Mouse (Mus musculus) kidney, postnatal 4 days (tissue): ENCODE data around the gene Adcy6.

Experiments
- DNase-seq, 2 experiments: peaks; one replicate each; pipeline ENCODE4 v3.0.0; 2021; ENCODE audit warnings: mixed read lengths in 2 of 2

The Adcy6 gene

DNA sequence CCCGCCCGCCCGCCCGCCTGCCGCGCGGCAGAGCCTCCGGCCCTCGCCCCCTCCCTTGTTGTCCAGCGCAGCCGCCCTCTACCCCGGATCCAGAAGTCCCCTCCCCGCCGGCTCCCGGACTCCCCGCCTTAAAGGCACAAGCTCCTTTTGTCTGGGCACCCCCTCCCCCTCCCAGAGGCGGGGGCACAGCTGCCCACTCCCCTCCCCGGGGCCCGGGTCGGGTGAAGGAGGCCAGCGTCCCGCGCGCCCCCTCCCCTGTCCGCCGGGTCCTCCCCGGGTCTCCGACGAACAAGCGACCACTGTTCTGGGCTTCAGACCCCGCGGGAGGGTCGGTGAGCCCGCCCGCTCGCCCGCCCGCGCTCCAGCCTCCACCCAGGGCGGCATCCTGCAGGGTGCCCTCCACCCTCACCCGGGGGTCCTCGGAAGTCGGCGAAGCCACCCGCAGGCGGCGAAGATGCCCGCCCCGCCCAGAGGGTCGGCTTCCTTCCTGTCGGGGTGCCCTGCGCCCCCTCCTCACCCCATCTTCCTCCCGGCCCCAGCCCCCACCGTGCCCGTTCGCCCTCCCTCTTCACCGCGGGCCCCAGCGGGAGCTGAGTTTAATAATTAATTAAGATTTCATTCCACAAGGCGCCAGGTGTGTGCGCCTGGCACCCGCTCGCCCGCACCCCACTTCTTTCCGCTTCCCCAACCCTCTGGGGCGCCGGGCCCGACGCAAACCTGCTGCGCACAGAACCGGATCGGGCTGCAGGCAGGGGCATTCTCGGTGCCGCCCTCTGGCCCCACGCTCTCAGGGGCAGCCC, at the start of gene Adcy6:
Adcy6 (minus strand) TSS at position 746 of the 800 bp plus-strand sequence.
- peak; percentile 88 to 94 for DNase-seq

DNA sequence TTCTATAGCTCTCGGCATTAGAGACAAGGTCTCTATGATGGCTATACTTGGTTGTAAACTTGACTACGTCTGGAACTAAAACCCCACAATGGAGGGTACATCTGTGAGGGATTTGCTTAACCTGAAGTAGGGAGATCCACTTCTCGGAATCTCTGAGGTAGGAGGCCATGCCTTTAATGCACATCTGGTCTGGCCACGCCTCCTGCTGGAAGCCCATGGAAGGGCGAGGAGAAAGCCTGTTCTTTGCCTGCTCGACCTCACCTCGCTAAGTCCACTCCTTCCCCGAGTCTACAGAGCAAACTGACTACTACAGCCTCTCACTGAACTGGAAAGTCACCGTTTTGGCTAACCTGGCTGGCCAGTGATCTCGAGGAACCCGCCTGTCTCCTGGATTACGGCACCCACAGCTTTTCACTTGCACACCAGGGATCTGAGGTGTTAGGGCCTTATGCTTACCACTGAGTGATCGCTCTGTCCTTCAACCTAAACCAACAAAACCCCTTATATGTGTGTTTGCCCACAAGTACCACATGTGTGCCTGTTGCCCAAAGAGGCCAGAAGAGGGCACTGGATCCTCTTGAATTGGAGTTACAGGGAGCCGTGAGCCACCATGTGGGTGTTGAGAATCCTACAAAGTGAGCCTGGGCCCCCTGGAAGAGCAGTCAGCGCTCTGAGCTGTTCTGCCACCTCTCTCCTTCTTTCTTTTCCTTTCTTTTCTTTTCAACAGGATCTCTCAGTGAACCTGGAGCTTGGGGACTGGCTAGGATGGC, 47.3 kb upstream of the Adcy6 start:
- DNase-seq = no peak

DNA sequence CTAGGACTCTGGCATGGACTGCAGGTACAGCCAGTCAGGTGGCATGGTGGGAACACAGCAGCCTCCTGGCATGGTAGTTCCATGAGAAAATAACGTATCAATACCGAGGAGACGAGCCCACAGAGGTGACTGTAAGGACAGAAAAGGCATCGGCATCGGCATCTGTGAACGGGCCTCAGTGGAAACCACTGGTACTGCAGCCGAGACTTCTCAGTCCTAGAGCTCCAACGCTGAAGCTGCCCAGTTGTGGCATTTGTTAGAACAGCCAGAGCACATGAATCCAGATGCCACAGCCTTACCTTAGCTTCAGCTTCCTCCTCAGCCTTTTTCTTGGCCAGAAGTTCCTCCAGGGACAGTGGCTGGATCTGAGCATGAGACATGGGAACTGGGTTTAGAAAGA, 42.3 kb upstream of the Adcy6 start:
- DNase-seq = no peak

DNA sequence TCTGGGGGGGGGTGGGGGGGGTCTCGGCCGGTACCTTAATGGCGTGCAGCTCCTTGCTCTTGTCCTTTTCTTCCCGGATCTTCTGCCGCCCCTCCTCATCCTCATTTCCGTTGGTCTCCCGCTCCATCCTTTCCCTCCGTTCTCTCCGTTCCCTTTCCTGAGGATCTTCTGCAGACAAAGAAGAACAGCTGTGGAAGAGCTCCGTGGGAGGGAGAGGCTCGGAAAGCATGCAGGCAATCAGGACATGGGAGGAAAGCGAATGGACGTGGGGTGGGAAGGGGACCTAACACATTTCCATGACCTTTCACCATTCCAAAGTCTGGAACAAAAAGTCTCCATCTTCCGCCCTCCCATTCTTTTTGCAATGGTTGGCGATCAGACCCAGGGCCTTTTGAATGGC, 41.6 kb upstream of the Adcy6 start:
- no peak for DNase-seq

DNA sequence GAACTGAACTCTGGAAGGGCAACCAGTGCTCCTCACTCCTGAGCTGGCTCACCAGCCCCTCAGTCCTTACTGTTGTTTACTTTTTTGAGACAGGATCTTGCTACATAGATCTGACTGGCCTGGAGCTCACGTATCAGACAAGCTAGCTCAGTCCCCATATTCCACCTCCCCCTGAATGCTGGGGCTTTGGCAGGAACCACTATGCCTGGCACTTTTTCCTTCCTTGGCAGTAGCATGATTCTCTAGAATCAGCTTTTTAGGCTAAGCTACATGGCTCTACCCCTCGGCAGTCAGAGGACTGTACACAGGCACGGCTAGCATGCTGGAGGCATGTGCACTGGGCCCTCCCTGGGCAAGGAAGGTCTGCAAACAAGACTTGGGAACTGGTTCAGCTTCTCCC, 38.2 kb upstream of the Adcy6 start:
- no peak for DNase-seq

DNA sequence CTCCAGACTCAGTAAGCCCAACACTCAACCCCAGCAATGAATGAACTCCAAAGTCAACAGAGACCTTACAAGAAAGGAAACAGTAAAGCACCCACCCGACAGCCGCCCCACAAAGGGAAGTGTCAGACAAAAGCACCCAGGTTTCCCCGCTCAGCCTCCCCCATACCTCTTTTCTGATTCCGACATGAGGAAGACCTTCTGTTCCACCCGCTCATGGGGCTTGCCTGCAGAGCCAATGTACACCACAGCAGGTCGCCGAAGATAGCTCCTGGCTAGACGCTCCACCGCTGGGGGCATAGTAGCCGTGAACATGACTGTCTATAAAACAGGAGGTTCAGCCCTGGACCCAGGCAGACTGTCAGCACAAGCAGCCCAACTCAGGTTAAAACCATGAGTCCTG, 37.4 kb upstream of the Adcy6 start:
- no peak for DNase-seq

DNA sequence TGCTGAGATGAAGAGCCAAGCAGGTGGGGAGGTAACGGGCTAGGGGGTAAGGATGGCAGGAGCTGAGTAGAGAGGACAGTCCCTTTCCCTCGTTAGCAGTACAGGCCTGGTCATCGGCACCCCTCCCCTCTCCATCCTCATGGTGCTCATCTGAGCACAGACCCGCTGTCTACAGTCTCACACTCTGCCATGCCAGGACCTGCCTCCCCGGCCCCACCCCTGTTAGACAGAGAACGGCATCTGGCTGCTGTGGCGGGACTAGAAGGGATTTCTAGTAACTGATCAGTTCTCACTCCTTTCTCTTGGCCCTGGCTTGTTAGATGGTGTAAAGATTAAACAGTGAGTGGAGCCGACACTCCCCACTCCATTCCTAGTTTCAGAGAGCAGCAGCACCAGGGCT, 36.9 kb upstream of the Adcy6 start:
- no peak for DNase-seq

DNA sequence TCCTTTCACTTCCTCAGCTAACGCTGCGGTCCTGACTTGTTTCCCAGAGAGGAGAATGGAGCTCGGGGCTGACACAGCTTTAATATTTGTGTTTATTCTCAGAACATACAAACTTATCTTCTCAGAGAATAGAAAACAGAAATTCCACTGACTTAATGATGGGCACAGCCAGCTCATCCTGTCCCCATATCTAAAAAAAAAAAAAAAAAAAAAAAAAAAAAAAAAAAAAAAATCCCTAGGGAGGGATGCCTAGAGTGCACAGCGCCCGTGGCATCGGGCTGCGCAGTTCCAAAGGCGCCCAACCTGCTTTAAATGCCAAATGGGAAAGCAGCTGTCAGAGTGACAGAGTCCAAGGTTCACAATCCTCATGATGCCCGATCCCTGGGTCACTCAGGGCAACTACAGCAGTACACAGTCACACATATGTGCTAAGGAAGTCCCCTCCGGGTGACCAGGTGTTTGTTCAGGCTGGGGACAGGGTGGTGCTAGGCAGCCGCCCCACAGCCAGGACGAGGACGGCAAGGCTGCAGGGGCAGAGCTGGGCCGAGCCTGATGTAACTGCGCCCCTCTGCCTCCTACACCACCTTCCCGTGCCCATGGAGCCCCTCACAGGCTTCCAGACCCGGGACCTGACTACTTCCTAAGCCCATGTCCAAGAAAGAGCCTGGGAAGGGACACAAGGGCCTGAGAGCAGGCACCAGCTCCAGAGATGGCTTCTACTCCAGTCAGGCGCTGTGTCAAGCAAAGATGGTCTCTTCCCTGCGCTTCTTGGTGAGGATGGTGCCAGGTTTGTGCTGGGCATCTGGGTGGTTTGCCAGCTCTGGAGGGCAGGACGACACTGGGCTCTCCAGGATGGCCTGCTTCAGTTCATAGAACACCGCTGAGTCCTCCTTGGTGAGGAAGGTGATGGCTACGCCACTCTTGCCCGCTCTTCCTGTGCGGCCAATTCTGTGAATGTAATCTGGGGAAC, 35.5 kb upstream of the Adcy6 start:
- no peak for DNase-seq

DNA sequence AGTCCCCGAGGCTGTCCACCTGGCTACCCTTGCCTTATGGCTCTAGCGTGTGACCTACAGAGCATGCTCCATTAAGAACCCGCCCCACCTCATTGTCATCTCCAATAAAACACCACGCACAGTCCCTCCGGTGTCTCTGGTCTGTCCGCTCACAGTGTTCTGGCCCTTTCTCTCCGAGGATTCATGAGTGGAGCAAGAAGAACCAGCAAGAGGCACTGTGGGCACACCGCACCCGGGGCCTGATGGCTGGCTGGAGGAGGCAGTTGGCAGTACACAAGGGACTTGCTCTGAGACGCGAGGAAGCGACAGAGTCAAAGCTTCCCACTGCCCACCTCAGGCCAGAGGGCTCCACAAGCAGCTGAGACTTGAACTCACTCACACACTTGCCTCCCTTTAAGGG, 34.5 kb upstream of the Adcy6 start:
- DNase-seq = no peak

DNA sequence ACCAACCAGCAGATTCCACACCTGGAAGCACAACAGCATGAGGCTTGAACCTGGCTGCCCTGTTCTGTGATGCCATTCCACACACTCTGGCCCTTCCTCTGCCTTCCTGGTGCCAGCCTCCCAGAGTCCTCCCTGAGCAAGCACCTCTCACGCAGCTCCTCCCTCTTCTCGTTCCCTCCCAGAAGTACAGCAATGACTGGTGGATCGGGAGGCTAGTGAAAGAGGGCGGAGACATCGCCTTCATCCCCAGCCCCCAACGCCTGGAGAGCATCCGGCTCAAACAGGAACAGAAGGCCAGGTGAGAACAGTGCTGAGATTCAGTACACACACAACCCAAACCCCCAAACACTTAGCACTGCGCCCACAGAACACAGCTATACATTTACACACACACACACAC, 30.3 kb upstream of the Adcy6 start:
- DNase-seq = peak in 1 of 2 experiments; percentile 54

DNA sequence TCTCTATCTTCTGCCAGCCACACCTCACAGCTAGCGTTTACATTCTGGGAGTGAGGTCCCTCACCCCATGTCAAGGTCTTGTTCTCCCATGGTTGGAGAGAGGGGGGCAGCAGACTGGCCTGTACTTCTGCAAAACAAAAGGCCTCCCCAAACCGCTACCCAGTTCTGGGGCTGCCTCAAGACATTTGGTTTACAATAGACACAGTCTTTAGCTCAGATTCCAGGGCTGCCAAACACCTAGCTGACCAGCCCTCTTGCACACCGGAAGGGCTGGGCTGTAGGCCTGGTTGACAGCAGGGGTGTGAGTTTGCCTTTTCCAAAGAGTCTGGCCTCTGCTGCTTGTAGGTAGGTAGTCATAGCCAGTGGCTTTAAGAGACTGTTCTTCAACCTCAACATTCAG, 27.3 kb upstream of the Adcy6 start:
- DNase-seq = no peak

DNA sequence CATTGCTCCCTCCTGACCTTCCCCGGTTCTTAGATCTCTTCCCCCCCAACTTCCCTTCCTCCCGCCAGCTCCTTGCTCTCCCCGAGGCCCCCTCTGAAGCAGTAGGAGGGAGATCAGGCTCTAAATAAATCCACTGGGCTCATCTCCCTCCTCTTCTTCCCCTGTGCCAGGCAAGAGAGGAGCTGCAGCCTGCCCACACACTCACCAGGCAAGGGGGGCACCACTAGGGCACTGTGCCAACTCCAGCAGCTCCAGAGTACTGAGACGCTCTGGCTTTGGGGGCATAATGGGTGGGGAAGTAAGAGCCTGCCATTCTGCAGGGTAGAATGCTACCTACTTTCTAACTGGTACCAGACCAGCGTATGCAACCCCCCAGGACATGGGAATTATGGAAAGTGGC, 26.6 kb upstream of the Adcy6 start:
- DNase-seq = peak; percentile 44

DNA sequence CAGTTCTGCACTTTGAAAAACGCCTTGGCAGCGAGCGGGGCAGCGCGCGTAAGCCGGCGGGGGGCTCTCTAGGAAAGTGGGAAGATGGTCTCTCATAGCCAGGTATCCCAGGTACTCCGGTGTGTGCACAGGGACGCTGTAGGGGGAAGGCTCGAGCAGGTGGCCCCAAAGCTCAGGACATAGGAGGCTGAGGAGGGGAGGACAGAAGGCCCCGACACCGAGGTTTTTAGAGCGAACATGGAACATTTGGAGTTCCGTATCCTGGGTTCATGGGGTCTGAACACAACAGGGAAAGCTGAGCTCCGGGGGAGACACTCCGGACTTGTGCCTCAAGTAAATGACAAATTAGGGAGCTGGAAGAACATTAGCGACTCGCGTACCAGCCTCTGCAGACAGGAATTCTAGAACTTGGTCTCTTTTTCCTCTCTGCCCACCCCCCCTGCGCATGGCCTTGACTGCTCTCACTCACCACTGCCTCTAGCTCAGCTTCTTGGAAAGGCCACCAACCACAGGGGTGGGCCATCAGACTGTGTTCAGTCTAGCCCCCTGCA, 25.5 kb upstream of the Adcy6 start:
- peak; percentile 51 to 59 for DNase-seq

DNA sequence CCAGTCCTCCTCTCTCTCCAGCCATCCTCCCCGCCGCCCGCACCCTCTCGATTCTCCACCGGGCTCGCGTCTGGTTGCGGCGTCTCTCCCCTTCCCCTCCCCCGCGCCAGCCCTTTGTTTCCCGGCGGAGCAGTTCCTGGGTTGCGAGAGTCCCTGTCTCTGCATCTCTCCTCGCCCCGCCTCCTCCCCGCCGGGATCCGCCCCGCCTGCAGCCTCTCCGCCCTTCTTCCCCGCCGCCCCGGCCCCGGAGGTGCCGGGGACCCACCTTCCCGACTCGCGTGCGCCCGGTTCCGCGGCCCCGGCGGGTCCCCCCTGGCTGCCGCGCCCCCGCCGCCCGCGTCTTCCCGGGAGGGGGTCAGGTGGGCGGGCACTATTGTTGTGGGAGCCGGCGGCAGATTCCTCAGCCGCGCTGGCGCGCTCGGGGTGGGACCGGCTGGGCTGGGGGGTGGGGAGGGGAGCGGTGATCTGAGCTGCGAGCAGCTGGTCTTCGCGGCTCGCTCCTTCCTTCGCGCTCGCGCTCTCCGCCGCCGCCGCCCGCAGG, 24.7 kb upstream of the Adcy6 start:
- peak; percentile 89 to 92 for DNase-seq

DNA sequence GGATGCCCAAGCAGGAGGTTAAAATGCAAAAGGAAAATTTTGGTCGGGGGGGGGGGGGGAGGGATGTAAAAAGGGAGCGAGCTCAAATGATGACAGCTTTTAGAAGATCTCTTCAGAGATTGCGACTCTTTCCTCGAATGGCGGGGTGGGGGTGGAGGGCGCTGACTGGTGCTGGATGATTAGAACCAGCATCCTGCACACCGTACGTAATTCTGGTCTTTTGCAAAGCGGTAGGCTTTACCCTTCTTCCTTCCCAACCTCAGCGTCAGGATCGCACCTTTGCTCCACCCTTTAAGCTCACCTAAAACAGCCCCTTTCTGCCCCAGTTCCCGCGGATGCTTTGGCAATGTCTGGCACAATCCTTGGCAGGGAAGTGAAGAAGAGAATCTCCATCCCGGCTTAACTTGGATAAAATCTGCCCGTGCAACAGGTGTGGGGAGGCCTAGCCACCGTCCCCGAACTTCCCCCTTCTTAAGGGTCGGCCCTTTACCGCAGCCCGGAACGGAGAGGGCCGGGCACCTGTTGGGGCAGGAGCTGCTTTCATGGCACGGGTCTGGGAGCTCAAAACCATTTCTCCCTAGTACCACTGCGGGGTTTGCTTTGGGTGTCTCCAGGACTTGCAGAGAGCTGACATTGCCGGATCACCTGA, 24.1 kb upstream of the Adcy6 start:
- DNase-seq = no peak

DNA sequence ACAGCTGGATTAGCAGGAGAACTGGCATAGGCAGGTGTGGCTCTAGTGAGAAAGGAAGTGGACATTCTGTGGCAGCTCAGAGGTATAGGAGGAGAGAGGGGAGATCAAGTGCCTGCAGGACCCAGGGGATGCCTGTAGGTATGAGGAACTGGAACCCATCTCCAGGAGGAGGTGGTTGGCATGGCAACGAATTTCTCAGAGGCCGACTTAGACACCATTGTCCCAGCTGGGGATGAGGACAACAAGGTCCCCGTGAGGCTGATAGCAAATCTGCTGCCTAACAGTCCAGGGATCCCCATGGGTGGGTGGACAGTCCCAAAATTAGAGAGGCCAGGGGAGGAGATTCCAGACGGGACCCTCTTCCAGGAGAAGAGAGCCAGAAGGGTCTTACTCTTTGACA, 23.0 kb upstream of the Adcy6 start:
- DNase-seq = no peak

DNA sequence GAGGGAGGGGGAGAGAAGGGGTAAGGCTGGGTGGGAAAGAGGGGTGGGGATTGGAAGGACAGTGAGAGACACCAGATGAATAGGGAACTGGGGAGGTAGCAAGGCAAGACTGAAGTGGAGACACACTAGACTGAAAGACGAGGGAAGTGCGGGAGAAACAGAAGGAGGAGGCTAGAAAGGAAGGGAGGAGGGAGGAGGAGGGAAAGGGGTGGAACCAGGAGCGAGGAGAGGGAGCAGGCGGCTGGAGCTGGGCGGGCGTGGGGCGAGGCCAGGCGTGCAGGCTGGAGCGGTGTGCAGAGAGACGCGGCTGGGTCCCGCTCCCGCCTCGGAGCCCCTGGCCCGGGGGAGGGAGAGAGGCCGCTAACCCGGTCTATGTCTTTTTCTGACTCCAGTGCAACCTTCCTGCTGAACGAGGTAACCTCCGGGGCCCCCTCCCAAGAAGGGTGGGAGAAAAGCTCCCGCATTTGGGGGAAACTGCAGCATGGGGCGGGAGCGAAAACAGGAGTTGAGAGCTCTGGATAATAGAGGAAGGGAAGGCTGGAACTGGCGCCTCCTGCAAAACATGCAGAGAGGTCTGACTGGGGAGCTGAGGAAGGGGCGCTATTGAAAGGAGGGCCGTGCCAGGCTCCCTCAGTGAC, 22.4 kb upstream of the Adcy6 start:
- peak; percentile 79 to 86 for DNase-seq

DNA sequence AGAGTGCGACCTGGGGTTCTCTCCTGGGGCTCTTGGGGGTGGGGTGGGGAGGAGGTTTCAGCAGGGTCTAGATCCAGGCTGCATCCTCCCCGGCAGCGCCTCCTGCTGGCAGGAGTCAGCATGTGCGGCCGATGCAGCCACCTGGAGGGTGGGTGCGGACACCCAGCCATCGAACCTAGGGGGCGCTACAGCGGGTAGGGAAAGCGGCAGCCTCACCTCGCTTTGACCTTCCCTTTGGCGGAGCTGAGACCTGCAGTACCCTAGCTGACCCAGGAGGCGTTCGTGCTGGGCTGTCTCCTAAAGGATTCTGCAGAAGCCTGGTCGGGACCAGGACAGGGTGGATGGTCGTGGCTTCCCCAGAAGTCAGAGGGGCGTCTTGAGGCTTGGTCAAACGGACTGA, 21.6 kb upstream of the Adcy6 start:
- peak; percentile 90 to 92 for DNase-seq

DNA sequence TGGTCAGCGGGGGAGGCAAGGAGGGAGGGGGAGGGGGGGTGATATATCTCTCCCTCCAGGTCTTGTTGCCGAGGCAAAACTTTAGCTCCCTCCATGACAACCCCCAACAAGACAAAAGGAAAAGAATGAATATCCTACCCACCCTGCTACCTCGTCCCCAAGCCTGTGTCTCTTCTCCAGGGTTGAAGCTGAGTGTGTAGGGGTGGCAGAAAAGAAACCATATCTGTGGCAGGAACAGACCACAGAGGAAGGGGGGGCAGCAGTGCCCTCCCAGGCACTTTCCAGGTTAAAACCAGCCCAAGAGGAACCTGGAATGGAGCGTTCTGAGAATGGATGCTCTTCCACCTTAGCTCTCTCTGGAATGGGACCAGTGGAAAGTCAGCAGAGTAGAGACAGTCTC, 20.7 kb upstream of the Adcy6 start, which contains the start of gene Cacnb3:
Cacnb3 (plus strand) TSS at position 301 of the 400 bp plus-strand sequence.
- no peak for DNase-seq

DNA sequence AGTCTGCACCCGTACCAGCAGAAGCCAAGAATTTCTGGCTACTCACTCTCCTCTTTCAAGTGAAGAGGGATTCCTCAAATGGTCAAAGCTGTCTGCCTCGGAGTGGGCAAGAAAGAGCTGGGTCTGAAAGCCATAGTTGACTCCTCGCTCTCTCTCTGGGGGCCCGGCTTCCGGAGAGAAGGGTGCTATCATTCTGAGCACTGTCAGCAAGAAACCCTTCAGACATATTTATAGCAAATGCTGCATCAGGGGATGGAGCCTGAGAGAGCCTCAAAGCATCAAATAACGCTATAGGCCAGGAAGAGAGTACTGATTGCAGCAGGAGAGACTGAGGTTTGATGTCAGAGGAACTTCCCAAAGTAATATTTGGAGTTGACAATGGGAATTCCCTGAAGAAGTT, 19.6 kb upstream of the Adcy6 start:
- DNase-seq = no peak

DNA sequence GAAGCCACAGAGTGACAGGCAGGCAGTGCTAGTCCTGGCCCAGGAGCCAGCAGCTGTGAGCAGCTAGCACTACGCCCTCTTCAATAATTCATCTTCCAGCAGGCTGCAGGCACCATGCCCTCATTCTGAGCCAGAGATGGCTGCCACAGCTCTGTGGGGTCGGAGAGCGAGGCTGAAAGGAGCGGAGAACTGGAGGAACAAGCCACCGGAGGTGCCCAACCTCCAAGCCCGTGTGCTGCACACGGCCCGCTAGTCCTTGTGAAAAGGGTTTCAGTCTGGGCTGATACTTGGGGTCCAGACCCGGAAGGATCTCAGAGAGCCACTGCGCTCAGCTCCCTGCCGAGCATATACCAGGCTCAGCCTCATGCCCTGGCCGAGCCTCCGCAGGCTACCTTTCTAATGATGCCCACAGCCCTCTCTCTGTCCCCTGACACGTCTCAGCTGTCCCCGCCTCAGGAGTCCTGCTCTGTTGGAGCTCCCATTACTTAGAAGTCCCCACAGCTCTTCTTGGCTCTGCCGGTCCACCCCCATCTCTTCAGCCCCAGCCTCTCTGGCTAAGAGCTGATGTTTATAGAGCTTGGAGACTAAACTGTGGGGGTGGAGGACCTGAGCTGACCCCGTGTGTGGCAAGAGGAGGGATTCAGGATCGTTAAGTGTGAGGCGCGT, 18.8 kb upstream of the Adcy6 start:
- DNase-seq = peak in 1 of 2 experiments; percentile 53
